Mouse (Mus musculus) kidney, adult 2 months (tissue): ENCODE data around the gene Tbc1d17.

Source experiments
- CTCF ChIP-seq: fragments of 200-500 bp; conservative IDR thresholded peaks from 2 replicates; pipeline ENCODE4 v1.5.1; 2011; ENCODE audit warnings: low read depth, mild to moderate bottlenecking, control low read depth, low read length, moderate library complexity, mixed read lengths; ENCODE audit not compliant: insufficient read depth, insufficient read length
- POLR2A ChIP-seq: fragments of 200-500 bp; IDR thresholded peaks from one replicate; pipeline ENCODE4 v1.6.1; 2011; ENCODE audit warnings: low read depth, low read length, control low read depth

DNA sequence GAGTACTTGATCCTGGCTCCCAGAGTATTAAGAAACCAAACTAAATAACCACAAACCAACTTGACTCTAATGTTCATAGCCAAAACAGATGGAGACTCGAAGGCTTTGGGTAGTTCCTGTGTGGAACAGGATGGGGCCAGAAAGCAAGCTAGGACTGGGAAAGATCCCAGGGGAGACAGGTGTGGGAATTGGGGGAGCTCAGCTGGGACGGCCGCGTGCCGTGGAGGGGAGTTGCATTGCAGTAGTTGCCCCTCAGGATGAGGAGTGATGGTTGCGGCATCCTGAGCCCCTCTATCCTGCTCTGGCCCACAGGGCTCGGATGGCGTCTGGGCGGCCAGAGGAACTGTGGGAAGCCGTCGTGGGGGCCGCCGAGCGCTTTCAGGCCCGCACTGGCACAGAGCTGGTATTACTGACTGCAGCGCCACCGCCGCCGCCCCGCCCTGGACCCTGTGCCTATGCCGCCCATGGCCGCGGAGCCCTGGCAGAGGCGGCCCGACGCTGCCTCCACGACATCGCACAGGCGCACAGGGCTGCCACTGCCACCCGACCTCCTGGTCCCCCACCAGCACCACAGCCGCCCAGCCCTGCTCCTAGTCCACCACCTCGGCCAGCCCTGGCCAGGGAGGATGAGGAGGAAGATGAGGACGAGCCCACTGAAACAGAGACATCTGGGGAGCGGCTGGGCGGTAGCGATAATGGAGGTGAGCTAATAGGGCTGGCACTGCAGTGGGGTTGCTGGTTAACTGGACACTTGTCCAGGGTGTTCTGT lies 3.6 kb upstream of the Tbc1d17 start:
- TF ChIP-seq POLR2A (no peak), CTCF (no peak)
